8 mouse cellular contexts compared by ENCODE assay signal in genomic region chr17:5977921-5978504, GRCm38 (mm10). TPM values are rescaled to one million over a fixed set of nuclear protein-coding genes. Genes with fewer than 3 reads are reported as not detected.
A peak's percentile ranks its signal among the peaks of the same experiment; 100 is the strongest.
DNase-seq lines count a peak whose midpoint lies in the region; ATAC-seq lines count a peak whose summit lies in the region.

No protein-coding gene starts in this region.

- H3K9me3 ChIP-seq in midbrain, embryonic 11.5 days (ENCODE audit: control insufficient read depth, low read length): no peaks in the 10 kb centered on the region
- no peaks in the 10 kb centered on the region for H3K9me3 ChIP-seq in midbrain, embryonic 14.5 days (ENCODE audit: control insufficient read depth, low read length)
- H3K9me3 ChIP-seq in limb, embryonic 10.5 days (replicated peaks): no peaks in the 10 kb centered on the region

- no peak for DNase-seq in frontal cortex, postnatal 14 days (ENCODE audit: low spot score in 2 of 2)
- DNase-seq in midbrain, embryonic 11.5 days (ENCODE audit: low spot score, missing footprints): peak; percentile 60
- no peak for DNase-seq in midbrain, embryonic 14.5 days
- no peak for DNase-seq in limb, embryonic 10.5 days (ENCODE audit: low spot score)
- DNase-seq in testis, postnatal 10 days (ENCODE audit: low spot score): no peak
- no peak for DNase-seq in cerebellum, adult 9-11 months
- DNase-seq in thymus, postnatal 14 days: no peak

- H3K27me3 ChIP-seq in midbrain, embryonic 11.5 days (ENCODE audit: control insufficient read depth, insufficient read depth, low read length): no peaks in the 10 kb centered on the region
- H3K27me3 ChIP-seq in midbrain, embryonic 14.5 days (ENCODE audit: control insufficient read depth, insufficient read depth, low read length): no peaks in the 10 kb centered on the region
- no peaks in the 10 kb centered on the region for H3K27me3 ChIP-seq in limb, embryonic 10.5 days (ENCODE audit: low read depth, poor library complexity, severe bottlenecking)

- H3K36me3 ChIP-seq in midbrain, embryonic 11.5 days (ENCODE audit: control insufficient read depth, insufficient read depth, low read length): no peaks in the 10 kb centered on the region
- H3K36me3 ChIP-seq in midbrain, embryonic 14.5 days (ENCODE audit: control insufficient read depth, insufficient read depth, low read length): no peaks in the 10 kb centered on the region
- H3K36me3 ChIP-seq in limb, embryonic 10.5 days: no peaks in the 10 kb centered on the region

- 0 out of 2 replicates have a peak, but pooled peaks have one; percentile 18 for ATAC-seq in frontal cortex, adult (ENCODE audit: low TSS enrichment)
- no peak for ATAC-seq in midbrain, embryonic 11.5 days (ENCODE audit: low FRiP score)
- no peak for ATAC-seq in midbrain, embryonic 14.5 days (ENCODE audit: low FRiP score, low TSS enrichment)

- H3K9ac ChIP-seq in midbrain, embryonic 11.5 days (ENCODE audit: low read length): no peak overlapping the region
- H3K9ac ChIP-seq in midbrain, embryonic 14.5 days (replicated peaks; ENCODE audit: low read length): no peak overlapping the region

- WGBS in midbrain, embryonic 11.5 days: 74% methylated on average over 8 of the region's 8 CpGs
- WGBS in midbrain, embryonic 14.5 days: 66% methylated on average over 8 of the region's 8 CpGs
- WGBS in limb, embryonic 10.5 days: 83% methylated on average over 8 of the region's 8 CpGs

- no peak overlapping the region for H3K4me2 ChIP-seq in midbrain, embryonic 11.5 days
- H3K4me2 ChIP-seq in midbrain, embryonic 14.5 days (ENCODE audit: low read length): no peak overlapping the region

- H3K4me1 ChIP-seq in midbrain, embryonic 11.5 days (ENCODE audit: control insufficient read depth, insufficient read depth, low read length): peaks cover 2% of the 10 kb centered on the region; the same call in 1 of the 2 replicates
- peaks cover 6% of the 10 kb centered on the region; the same call in 1 of the 2 replicates for H3K4me1 ChIP-seq in midbrain, embryonic 14.5 days (ENCODE audit: control insufficient read depth, insufficient read depth, low read length)
- H3K4me1 ChIP-seq in limb, embryonic 10.5 days: peaks cover 24% of the 10 kb centered on the region

- H3K27ac ChIP-seq in midbrain, embryonic 11.5 days (ENCODE audit: low read depth, low read length): no peak overlapping the region
- H3K27ac ChIP-seq in midbrain, embryonic 14.5 days (replicated peaks; ENCODE audit: low read depth, low read length): no peak overlapping the region
- H3K27ac ChIP-seq in limb, embryonic 10.5 days: 0 out of 2 replicates have a peak overlapping the region, but pooled peaks have one; percentile 9

- no peak overlapping the region for H3K4me3 ChIP-seq in midbrain, embryonic 11.5 days (ENCODE audit: low read depth, low read length)
- no peak overlapping the region for H3K4me3 ChIP-seq in midbrain, embryonic 14.5 days (replicated peaks; ENCODE audit: low read depth, low read length)
- no peak overlapping the region for H3K4me3 ChIP-seq in limb, embryonic 10.5 days

RNA-seq across cellular contexts. Expression of gene Synj2, which starts 36.9 kb away (rescaled TPM):
- 0.74 and 0.91 TPM in 2 replicates for polyA plus RNA-seq in midbrain, embryonic 11.5 days (2014; fragmentation: Nextera tagmentation; extraction: Ambion mirVana)
- 0.57 and 1.2 TPM in 2 replicates for polyA plus RNA-seq in midbrain, embryonic 14.5 days (2014; fragmentation: Nextera tagmentation; extraction: Ambion mirVana)
- 0.75 and 1.1 TPM in 2 replicates for polyA plus RNA-seq in limb, embryonic 10.5 days (2016; fragmentation: Nextera tagmentation; extraction: Ambion mirVana)
